Mouse (Mus musculus): Measurements from ENCODE around the gene Golim4. TPM values are rescaled to one million over a fixed set of nuclear protein-coding genes. Genes with fewer than 3 reads are reported as not detected.
"Not testable (repeated sequence)": the region's sequence is repeated elsewhere in the genome, so short reads cannot be mapped to it uniquely, and the experiment has no call there.

Gene Golim4
- total RNA-seq (2021): 10 to 100 TPM; 14.2 to 14.8 TPM

DNA sequence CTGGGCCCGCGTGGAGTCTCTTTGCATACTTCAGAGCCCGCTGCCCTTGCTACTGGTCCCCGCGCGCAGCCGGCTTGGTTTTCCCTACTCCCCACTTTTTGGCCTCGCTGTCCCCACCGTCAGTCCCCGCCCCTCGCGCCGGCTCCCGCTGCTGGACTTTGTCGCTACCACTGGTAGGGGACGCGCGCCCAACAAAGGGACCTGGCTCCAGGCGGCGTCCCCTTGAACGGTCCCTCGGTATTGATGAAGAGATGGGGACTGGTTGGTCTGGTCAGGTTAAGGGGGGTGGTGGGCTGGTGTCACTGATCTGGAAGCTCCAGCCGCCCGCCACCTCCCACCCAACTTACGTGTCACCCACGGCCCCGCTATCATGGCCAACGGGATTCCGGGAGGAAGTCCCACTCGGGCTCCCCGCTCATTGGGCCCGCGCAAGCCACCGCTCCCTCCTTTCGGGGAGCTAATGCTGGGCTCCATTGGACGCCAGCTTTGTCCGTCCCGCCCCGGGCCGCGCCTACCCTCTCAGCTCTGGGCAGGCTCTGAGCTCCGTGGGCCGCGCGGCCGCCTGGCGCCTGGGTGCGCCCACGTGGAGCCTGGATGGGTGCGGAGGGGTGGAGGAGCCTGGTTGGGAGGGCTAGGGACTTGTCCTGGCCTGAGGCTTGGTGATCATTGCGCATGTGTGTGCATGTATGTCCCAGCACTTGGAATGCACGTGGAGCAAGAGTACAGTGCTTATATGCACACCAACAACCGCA, at the start of gene Golim4:
Gene Golim4 (minus strand): TSS at position 399 of the 752 bp plus-strand sequence.
- DNase-seq (ENCODE audit: extremely low spot score in 1 of 2, low spot score in 2 of 2): peak; percentile 92 to 96
- intact Hi-C loops (cut with DNase I): no loop called here

DNA sequence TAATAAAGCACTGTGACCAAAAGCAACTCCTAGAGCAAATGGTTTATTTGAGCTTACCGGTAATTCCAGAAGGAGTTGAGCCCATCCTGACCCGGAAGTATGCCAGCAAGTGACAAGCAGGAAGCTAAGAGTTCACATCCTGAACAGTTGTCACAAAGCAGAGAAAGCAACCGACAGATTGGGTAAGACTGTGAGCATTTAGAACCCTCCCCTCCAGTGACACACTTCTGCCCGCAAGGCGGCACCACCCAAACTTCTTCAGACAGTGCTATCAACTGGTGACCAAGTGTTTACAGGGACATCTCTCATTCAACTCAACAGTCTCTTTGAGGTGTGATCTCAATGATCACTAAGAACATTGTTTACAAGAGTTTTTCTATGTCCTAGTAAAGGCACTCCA, 48.9 kb upstream of the Golim4 start:
- intact Hi-C loops (cut with DNase I): no loop called here
- DNase-seq (ENCODE audit: extremely low spot score in 1 of 2, low spot score in 2 of 2): no peak

GRCm38 (mm10) chr3:76001156-76001555, 44.4 kb upstream of the Golim4 start:
- intact Hi-C loops (cut with DNase I): loop anchor here (2.0 to 5.0 kb wide), 2 partner anchors 90 to 784 kb away; no protein-coding TSS in a partner anchor
- DNase-seq (ENCODE audit: extremely low spot score in 1 of 2, low spot score in 2 of 2): peak in 1 of 2 experiments; percentile 57

DNA sequence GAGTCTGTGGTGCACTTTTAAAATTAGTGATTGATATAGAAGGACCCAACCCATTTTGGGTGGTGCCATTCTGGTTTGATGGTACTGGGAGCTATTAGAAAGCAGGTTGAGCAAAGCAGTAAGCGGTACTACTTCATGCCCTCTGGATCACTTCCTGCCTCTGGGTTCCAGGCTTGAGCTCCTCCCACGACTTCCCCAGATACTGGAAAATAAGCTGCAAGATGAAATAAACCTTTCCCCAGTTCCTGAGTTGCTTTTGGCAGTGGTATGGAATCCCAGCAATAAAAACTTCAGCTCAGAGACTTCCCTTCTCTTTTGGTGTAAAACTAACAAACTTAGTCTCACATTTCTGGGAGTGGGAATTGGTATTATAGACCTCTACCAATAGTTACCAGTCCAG, 43.7 kb upstream of the Golim4 start:
- no peak for DNase-seq (ENCODE audit: extremely low spot score in 1 of 2, low spot score in 2 of 2)
- intact Hi-C loops (cut with DNase I): loop anchor here (2.0 to 5.0 kb wide), 2 partner anchors 90 to 783 kb away; no protein-coding TSS in a partner anchor

- DNase-seq (ENCODE audit: extremely low spot score in 1 of 2, low spot score in 2 of 2); intact Hi-C loops (cut with DNase I): not testable (repeated sequence)
These were observed 24.4 kb upstream of the Golim4 start for GRCm38 (mm10) chr3:75981031-75981750.

GRCm38 (mm10) chr3:75962784-75963772, 6.3 kb upstream of the Golim4 start:
- intact Hi-C loops (cut with DNase I): not testable (repeated sequence)

GRCm38 (mm10) chr3:75955661-75956491, 873 bp downstream of the Golim4 start:
- DNase-seq (ENCODE audit: extremely low spot score in 1 of 2, low spot score in 2 of 2): peak; percentile 10 to 21
- intact Hi-C loops (cut with DNase I): no loop called here

More at GRCm38 (mm10) chr3:75962784-75963772, 6.3 kb upstream of the Golim4 start:
- not testable (repeated sequence) for DNase-seq (ENCODE audit: extremely low spot score in 1 of 2, low spot score in 2 of 2)

GRCm38 (mm10) chr3:75954185-75954584, 2.6 kb downstream of the Golim4 start:
- DNase-seq (ENCODE audit: extremely low spot score in 1 of 2, low spot score in 2 of 2): no peak
- intact Hi-C loops (cut with DNase I): no loop called here

GRCm38 (mm10) chr3:75952328-75953060, 4.3 kb downstream of the Golim4 start:
- no peak for DNase-seq (ENCODE audit: extremely low spot score in 1 of 2, low spot score in 2 of 2)
- intact Hi-C loops (cut with DNase I): no loop called here

GRCm38 (mm10) chr3:75950897-75951296, 5.9 kb downstream of the Golim4 start:
- intact Hi-C loops (cut with DNase I): no loop called here
- no peak for DNase-seq (ENCODE audit: extremely low spot score in 1 of 2, low spot score in 2 of 2)

GRCm38 (mm10) chr3:75949358-75949757, 7.4 kb downstream of the Golim4 start:
- no peak for DNase-seq (ENCODE audit: extremely low spot score in 1 of 2, low spot score in 2 of 2)
- intact Hi-C loops (cut with DNase I): no loop called here

DNA sequence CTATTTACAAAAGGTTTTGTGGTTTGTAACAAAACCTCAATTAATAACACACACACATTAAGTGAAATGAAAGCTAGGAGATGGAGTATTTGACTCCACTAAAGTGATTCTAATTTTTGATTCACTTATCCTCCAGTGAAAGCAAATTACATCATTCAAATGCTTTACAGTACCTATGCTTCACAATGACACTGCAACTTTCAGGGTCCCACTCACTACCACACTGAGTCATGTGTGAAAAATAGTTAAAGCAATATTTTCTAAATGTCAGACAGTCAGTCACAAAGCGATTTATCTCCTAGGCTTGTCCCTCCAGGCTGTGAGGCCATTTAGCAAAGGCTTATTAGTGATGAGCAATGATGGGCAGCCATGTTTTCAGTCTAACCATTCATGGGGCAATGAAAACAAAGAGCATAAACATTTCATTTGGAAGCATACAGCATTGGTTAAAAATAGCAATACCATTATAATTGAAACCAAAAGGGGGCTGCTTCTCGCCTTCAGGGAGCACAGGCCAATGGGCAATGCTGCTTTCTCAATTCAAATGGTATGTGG, 8.1 kb downstream of the Golim4 start:
- no peak for DNase-seq (ENCODE audit: extremely low spot score in 1 of 2, low spot score in 2 of 2)
- intact Hi-C loops (cut with DNase I): no loop called here

GRCm38 (mm10) chr3:75948003-75948402, 8.7 kb downstream of the Golim4 start:
- intact Hi-C loops (cut with DNase I): no loop called here
- DNase-seq (ENCODE audit: extremely low spot score in 1 of 2, low spot score in 2 of 2): no peak

DNA sequence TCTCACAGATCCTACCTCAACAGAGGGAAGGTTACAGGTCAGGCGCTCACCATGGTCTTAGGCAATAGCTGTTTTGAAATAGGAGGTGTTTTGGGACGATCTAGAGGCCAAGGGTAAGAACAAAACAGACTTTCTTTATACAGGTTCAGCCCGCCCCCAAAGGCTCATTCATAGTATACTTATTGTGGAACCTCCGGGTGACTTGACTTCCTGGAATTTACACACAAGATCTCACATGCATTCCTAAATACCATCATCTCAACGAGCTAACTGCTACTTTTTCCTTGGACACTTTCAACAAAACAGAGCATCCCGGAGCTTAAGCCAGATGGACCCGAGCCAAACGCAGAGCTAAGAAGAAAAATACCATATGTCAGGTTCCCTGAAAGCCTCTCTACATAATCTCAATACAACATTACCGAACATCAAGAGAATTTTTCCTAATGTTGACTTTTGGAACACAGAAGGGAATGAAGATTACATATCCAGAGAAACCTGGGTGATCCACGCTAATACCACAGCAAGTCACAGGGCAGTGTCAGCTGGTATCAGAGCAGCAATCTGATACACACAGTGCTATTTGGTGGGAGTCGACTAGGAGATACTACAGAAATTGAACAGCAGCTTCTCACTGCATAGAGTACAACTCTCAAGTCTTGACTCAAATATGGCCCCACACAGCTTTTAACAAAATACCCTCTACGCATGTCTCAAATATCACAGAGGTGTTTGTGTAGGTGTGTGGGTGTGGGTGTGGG, 14.3 kb downstream of the Golim4 start:
- intact Hi-C loops (cut with DNase I): no loop called here

DNA sequence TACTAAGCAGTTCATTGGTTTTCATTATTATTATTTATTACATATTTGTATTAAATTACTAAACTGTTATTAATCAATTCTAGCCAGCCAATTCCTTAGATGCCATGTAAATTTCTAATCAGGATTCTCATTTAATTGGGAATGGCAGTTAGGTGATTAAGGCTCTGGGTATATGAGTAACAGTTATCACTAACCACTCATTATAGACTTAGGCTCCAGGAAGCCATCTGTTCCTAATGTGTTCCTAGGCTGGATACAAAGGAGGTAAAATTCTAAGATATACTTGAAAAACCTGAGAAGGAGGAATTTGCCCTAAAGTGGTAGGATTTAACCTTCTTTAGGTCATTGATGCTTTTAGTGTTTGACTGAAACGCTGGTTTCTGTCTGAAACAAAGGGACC, 14.9 kb downstream of the Golim4 start:
- intact Hi-C loops (cut with DNase I): no loop called here
- no peak for DNase-seq (ENCODE audit: extremely low spot score in 1 of 2, low spot score in 2 of 2)

More for the DNA sequence above, 14.3 kb downstream of the Golim4 start:
- DNase-seq (ENCODE audit: extremely low spot score in 1 of 2, low spot score in 2 of 2): peak; percentile 20 to 43

- intact Hi-C loops (cut with DNase I): no loop called here
- DNase-seq (ENCODE audit: extremely low spot score in 1 of 2, low spot score in 2 of 2): no peak
These were observed 20.6 kb downstream of the Golim4 start for GRCm38 (mm10) chr3:75936152-75936551.
